Mouse (Mus musculus): ENCODE measurements around the gene Spin1.

DNA sequence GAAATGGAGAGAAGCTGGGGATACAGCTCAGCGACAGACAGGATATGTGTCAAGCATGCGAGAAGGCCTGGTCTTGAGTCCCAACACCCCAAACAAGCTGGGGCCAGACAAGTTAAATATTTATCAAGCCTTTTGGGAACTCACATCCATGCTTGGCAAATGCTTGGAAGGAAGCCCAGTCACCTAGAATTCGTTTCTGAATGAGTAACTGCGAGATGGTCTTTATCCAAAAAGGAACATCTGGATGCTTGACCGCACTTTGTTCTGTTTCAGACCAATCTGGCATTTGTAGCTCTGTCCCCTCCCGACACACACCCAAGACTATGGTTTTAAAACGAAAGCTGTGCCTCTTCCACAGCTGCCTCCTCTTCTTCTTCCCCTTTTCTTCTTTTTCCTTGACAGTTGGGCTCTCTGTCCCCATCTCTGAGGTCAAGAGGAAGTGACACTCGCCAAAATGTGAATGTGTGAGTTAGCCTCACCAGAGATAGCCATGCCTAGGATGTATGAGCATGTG is 28.9 kb upstream of the Spin1 start:
- TF ChIP-seq CTCF (IDR thresholded peaks at IDR 0.05; ENCODE audit: control insufficient read depth, insufficient read depth, low read length) = no peak
- TF ChIP-seq POLR2A (IDR thresholded peaks at IDR 0.05; ENCODE audit: borderline replicate concordance, control insufficient read depth, low read depth, low read length) = no peak

Data from bone marrow, adult 2 months (tissue).